Mouse (Mus musculus) heart, postnatal 0 days (tissue): Measurements from ENCODE around the gene Ccpg1. TPM values are rescaled to one million over a fixed set of nuclear protein-coding genes. Genes with fewer than 3 reads are reported as not detected.

Experiments
- ATAC-seq: fragments of 200-750 bp; cut with Nextera tagmentation; 2 replicates; pipeline ENCODE4 v1.8.0; 2017; ENCODE audit warnings: low read depth, moderate number of reproducible peaks, moderate library complexity; ENCODE audit not compliant: insufficient read depth
- DNase-seq: peaks from one replicate; pipeline ENCODE4 v3.0.0-alpha.2; 2016; ENCODE audit warnings: low spot score
- H3K27ac ChIP-seq: fragments of 300-500 bp; sonication (generic); 2 replicates; pipeline ENCODE4 v1.5.1; 2014; ENCODE audit warnings: low read depth, mild to moderate bottlenecking
- H3K27me3 ChIP-seq: fragments of 300-500 bp; sonication (generic); 2 replicates; pipeline ENCODE4 v1.6.1; 2014; ENCODE audit warnings: low read length, mixed read lengths; ENCODE audit not compliant: control insufficient read depth, insufficient read depth
- H3K36me3 ChIP-seq: fragments of 300-500 bp; sonication (generic); replicated peaks from 2 replicates; pipeline ENCODE4 v1.6.1; 2014; ENCODE audit warnings: low read length, mixed read lengths; ENCODE audit not compliant: control insufficient read depth, insufficient read depth
- H3K4me1 ChIP-seq: fragments of 300-500 bp; sonication (generic); 2 replicates; pipeline ENCODE4 v1.6.1; 2014; ENCODE audit warnings: antibody characterized with exemption; ENCODE audit not compliant: control insufficient read depth, insufficient read depth
- H3K4me2 ChIP-seq: fragments of 300-500 bp; sonication (generic); 2 replicates; pipeline ENCODE4 v1.6.1; 2014; ENCODE audit warnings: low read depth, mild to moderate bottlenecking, low read length, moderate library complexity
- H3K4me3 ChIP-seq: fragments of 300-500 bp; sonication (generic); 2 replicates; pipeline ENCODE4 v1.5.1; 2014; ENCODE audit warnings: low read depth, low read length
- H3K9ac ChIP-seq: fragments of 300-500 bp; sonication (generic); replicated peaks from 2 replicates; pipeline ENCODE4 v1.6.1; 2014; ENCODE audit warnings: low read depth, low read length, mixed read lengths
- H3K9me3 ChIP-seq: fragments of 300-500 bp; sonication (generic); replicated peaks from 2 replicates; pipeline ENCODE4 v1.6.1; 2016; ENCODE audit warnings: low read length; ENCODE audit not compliant: control insufficient read depth
- CTCF ChIP-seq: IDR thresholded peaks from 2 replicates; pipeline ENCODE4 v1.5.1; 2016; ENCODE audit warnings: antibody characterized with exemption, control low read depth, low read depth
- EP300 ChIP-seq: IDR thresholded peaks from 2 replicates; pipeline ENCODE4 v1.6.1; 2016; ENCODE audit warnings: antibody characterized with exemption, low read depth
- WGBS: fragments of 180-500 bp; shearing (Covaris S2); extraction: QIAGEN DNeasy Blood & Tissue Kit; methylation state at CpG from one replicate; pipeline ENCODE4 v1.1.7; 2014; 5-methylcytosine and 5-hydroxymethylcytosine counted together
- polyA plus RNA-seq: library from polyadenylated mRNA; unstranded; fragments of >200 nt; fragmentation: Nextera tagmentation; extraction: Ambion mirVana; gene quantifications from 2 replicates; pipeline ENCODE4 v1.2.1, GENCODE M21; 2015
- total RNA-seq: library from RNA; depleted of rRNA; stranded (reverse); fragments of >200 nt; gene quantifications from 2 replicates; pipeline ENCODE4 v1.2.3, GENCODE M21; 2014; ENCODE audit warnings: low replicate concordance

The Ccpg1 gene
- total and polyA plus RNA-seq, 2 experiments from 2014 or later: 8.3 to 27.2 TPM

DNA sequence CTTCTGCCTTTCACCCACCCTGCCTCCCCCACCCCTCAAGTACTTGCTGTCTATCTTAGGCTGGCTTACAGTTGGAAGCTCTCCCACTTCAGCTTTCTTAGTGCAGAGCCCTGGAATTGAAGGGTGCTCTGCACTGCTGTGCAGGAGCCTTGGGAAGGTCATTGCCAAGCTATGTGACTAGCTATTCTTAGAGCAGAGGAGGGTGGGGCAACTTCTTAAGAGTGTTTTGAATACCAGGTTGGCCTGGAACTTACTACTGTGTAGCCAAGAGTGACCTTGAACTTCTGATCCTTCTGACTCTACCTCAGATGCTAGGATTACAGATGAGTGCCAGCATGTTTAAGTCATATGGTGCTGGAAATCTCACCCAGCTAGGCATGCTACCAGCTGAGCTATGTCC is 10.9 kb downstream of the Ccpg1 start:
- Histone ChIP-seq H3K27ac (no peak overlapping the region), H3K4me1 (no peaks in the 10 kb centered on the region; the same call in 1 of the 2 replicates), H3K36me3 (0 out of 2 replicates have a peak, but pooled peaks cover 9% of the 10 kb centered on the region), H3K4me3 (no peak overlapping the region), H3K9me3 (no peaks in the 10 kb centered on the region), H3K4me2 (no peak overlapping the region), H3K27me3 (no peaks in the 10 kb centered on the region), H3K9ac (no peak overlapping the region)
- no peak for TF ChIP-seq EP300
- no peak for TF ChIP-seq CTCF
- ATAC-seq (peak; percentile 24; the same call in 1 of the 2 replicates), DNase-seq (no peak)

DNA sequence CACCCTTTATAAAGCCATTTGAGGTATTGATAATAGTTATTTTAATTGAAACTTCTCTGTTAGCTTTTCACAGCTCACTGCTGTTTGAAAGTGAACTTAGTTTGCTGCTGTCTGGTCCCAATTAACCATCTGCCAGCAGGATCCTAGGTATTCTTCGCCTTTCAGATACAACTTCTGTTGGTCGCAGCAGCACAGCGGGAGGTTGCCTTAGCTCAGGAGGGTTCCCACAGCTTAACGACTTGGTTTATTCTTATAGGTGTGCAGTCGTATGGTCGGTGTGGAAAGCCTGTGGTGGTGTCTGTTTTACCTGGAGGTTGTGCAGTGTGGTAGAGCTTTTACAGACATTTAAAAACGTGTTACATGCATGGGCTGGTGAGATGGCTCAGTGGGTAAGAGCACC is 11.6 kb downstream of the Ccpg1 start:
- WGBS: 59% methylated on average over 7 of the region's 7 CpGs
- Histone ChIP-seq H3K9ac (no peak overlapping the region), H3K4me2 (no peak overlapping the region), H3K27ac (no peak overlapping the region), H3K4me3 (no peak overlapping the region), H3K36me3 (0 out of 2 replicates have a peak, but pooled peaks cover 14% of the 10 kb centered on the region), H3K27me3 (no peaks in the 10 kb centered on the region), H3K9me3 (no peaks in the 10 kb centered on the region), H3K4me1 (no peaks in the 10 kb centered on the region; the same call in 1 of the 2 replicates)
- no peak for TF ChIP-seq EP300
- TF ChIP-seq CTCF: no peak
- no peak for ATAC-seq
- no peak for DNase-seq

DNA sequence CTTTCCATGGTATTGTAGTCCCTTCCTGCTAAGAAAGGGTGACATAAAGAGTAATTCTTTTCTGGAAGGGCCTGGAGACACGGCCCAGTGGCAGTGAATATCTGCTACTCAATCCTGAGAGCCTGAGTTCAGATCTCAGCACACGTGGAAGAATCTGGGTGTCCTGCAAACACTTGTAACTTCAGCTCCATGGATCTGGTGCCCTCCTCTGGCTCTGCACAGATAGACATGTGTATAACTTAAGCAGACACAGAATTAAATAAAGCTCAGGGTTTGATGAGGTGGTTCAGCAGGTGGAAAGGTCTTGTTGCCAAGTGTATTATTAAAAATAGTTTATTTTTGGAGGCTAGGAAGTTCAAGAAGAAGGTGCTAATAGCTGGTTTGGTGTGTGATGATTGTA is 15.3 kb downstream of the Ccpg1 start:
- no peaks in the 10 kb centered on the region for H3K27me3 ChIP-seq
- H3K4me2 ChIP-seq: no peak overlapping the region
- H3K4me3 ChIP-seq: no peak overlapping the region
- H3K36me3 ChIP-seq: peaks cover 26% of the 10 kb centered on the region
- no peak overlapping the region for H3K27ac ChIP-seq
- no peaks in the 10 kb centered on the region for H3K9me3 ChIP-seq
- no peak overlapping the region for H3K9ac ChIP-seq
- no peak for ATAC-seq
- no peaks in the 10 kb centered on the region; the same call in 1 of the 2 replicates for H3K4me1 ChIP-seq
- TF ChIP-seq CTCF (peak; percentile 10; the same call in 1 of the 2 replicates), EP300 (no peak)
- 77% methylated on average over 2 of the region's 2 CpGs for WGBS
- DNase-seq: no peak

GRCm38 (mm10) chr9:73001314-73002011 is 16.2 kb downstream of the Ccpg1 start:
- no peak for ATAC-seq
- 82% methylated on average over 13 of the region's 13 CpGs for WGBS
- no peaks in the 10 kb centered on the region for H3K4me1 ChIP-seq
- H3K36me3 ChIP-seq: peaks cover 30% of the 10 kb centered on the region
- H3K27me3 ChIP-seq: no peaks in the 10 kb centered on the region
- no peak overlapping the region for H3K4me2 ChIP-seq
- no peaks in the 10 kb centered on the region for H3K9me3 ChIP-seq
- no peak overlapping the region for H3K4me3 ChIP-seq
- H3K9ac ChIP-seq: no peak overlapping the region
- DNase-seq: no peak
- no peak overlapping the region for H3K27ac ChIP-seq
- TF ChIP-seq EP300: no peak
- no peak for TF ChIP-seq CTCF

DNA sequence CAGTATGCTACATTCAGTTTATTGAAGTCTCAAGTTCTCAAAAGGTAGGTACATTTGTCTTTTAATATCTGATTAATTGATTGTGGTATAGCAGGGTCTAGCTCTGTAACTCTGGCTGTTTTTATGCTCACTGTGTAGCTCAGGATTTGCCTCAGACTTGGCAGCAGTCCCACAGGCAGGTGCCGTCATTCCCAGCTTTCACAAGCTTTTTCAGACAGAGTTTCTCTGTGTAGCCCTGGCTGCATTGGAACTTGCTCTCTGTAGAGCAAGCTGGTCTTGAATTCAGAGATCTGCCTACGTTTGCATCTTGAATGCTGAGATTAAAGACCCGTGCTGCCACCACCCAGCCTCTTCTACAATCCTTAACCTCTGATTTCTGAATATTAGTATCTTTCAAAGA is 16.9 kb downstream of the Ccpg1 start:
- no peak overlapping the region for H3K4me2 ChIP-seq
- no peak overlapping the region for H3K4me3 ChIP-seq
- DNase-seq (no peak), ATAC-seq (no peak)
- no peaks in the 10 kb centered on the region for H3K9me3 ChIP-seq
- no peaks in the 10 kb centered on the region for H3K27me3 ChIP-seq
- no peak for TF ChIP-seq CTCF
- no peak for TF ChIP-seq EP300
- no peaks in the 10 kb centered on the region for H3K4me1 ChIP-seq
- H3K27ac ChIP-seq: no peak overlapping the region
- 56% methylated on average over 3 of the region's 3 CpGs for WGBS
- no peak overlapping the region for H3K9ac ChIP-seq
- peaks cover 30% of the 10 kb centered on the region for H3K36me3 ChIP-seq

GRCm38 (mm10) chr9:73004076-73004475 is 18.8 kb downstream of the Ccpg1 start:
- ATAC-seq: no peak
- Histone ChIP-seq H3K36me3 (peaks cover 30% of the 10 kb centered on the region), H3K4me3 (no peak overlapping the region), H3K27me3 (no peaks in the 10 kb centered on the region), H3K9me3 (no peaks in the 10 kb centered on the region), H3K4me2 (no peak overlapping the region), H3K9ac (no peak overlapping the region), H3K27ac (no peak overlapping the region), H3K4me1 (no peaks in the 10 kb centered on the region)
- 75% methylated on average over 8 of the region's 8 CpGs for WGBS
- DNase-seq: no peak
- TF ChIP-seq EP300 (no peak), CTCF (no peak)
